Mouse (Mus musculus) olfactory bulb, adult 2 months (tissue): ENCODE measurements around the gene Chst8.

Experiments used
- CTCF ChIP-seq: fragments of 200-500 bp; IDR thresholded peaks from 2 replicates; pipeline ENCODE4 v1.5.1; 2012; ENCODE audit warnings: low read depth, mild to moderate bottlenecking, low read length, moderate library complexity; ENCODE audit not compliant: insufficient read depth
- POLR2A ChIP-seq: fragments of 200-500 bp; IDR thresholded peaks from 2 replicates; pipeline ENCODE4 v1.6.1; 2012; ENCODE audit warnings: mild to moderate bottlenecking, low read depth, low read length, moderate library complexity; ENCODE audit not compliant: insufficient read depth

- TF ChIP-seq POLR2A (no peak), CTCF (no peak)
Observed at GRCm38 (mm10) chr7:34639798-34640197, 172.7 kb downstream of the Chst8 start.
